Mouse (Mus musculus) intestine, embryonic 14.5 days (tissue): ENCODE results near the gene Tfdp2. TPM values are rescaled to one million over a fixed set of nuclear protein-coding genes. Genes with fewer than 3 reads are reported as not detected.

ENCODE experiments used
- ATAC-seq: fragments of 200-750 bp; cut with Nextera tagmentation; replicated peaks from 2 replicates; pipeline ENCODE4 v1.8.0; 2017; ENCODE audit warnings: low read depth, moderate number of reproducible peaks, moderate TSS enrichment, moderate library complexity; ENCODE audit not compliant: low FRiP score, low TSS enrichment
- DNase-seq: peaks from one replicate; pipeline ENCODE4 v3.0.0-alpha.2; 2018; ENCODE audit warnings: low spot score
- H3K27ac ChIP-seq: fragments of 300-500 bp; sonication (generic); 2 replicates; pipeline ENCODE4 v1.5.1; 2014; ENCODE audit warnings: low read depth, mild to moderate bottlenecking, control low read depth
- H3K27me3 ChIP-seq: fragments of 300-500 bp; sonication (generic); replicated peaks from 2 replicates; pipeline ENCODE4 v1.6.1; 2014; ENCODE audit warnings: low read length, control low read depth; ENCODE audit not compliant: control insufficient read depth, insufficient read depth
- H3K36me3 ChIP-seq: fragments of 300-500 bp; sonication (generic); 2 replicates; pipeline ENCODE4 v1.6.1; 2014; ENCODE audit warnings: low read length, control low read depth; ENCODE audit not compliant: control insufficient read depth, insufficient read depth
- H3K4me1 ChIP-seq: fragments of 300-500 bp; sonication (generic); replicated peaks from 2 replicates; pipeline ENCODE4 v1.6.1; 2014; ENCODE audit warnings: low read length, control low read depth, mixed read lengths; ENCODE audit not compliant: control insufficient read depth, insufficient read depth
- H3K4me2 ChIP-seq: fragments of 300-500 bp; sonication (generic); 2 replicates; pipeline ENCODE4 v1.6.1; 2014; ENCODE audit warnings: low read length
- H3K4me3 ChIP-seq: fragments of 300-500 bp; sonication (generic); 2 replicates; pipeline ENCODE4 v1.5.1; 2014; ENCODE audit warnings: low read depth, low read length, control low read depth, mixed read lengths
- H3K9ac ChIP-seq: fragments of 300-500 bp; sonication (generic); 2 replicates; pipeline ENCODE4 v1.6.1; 2014; ENCODE audit warnings: mild to moderate bottlenecking, low read length
- H3K9me3 ChIP-seq: fragments of 300-500 bp; sonication (generic); 2 replicates; pipeline ENCODE4 v1.6.1; 2016; ENCODE audit warnings: low read length, control low read depth; ENCODE audit not compliant: control insufficient read depth
- WGBS: fragments of 180-500 bp; shearing (Covaris S2); extraction: QIAGEN DNeasy Blood & Tissue Kit; methylation state at CpG from one replicate; pipeline ENCODE4 v1.1.7; 2014; 5-methylcytosine and 5-hydroxymethylcytosine counted together
- polyA plus RNA-seq: library from polyadenylated mRNA; unstranded; fragments of >200 nt; fragmentation: Nextera tagmentation; extraction: Ambion mirVana; gene quantifications from 2 replicates; pipeline ENCODE4 v1.2.1, GENCODE M21; 2014

The Tfdp2 gene
- polyA plus RNA-seq, 1 experiment from 2014 or later: 46.4 TPM

DNA sequence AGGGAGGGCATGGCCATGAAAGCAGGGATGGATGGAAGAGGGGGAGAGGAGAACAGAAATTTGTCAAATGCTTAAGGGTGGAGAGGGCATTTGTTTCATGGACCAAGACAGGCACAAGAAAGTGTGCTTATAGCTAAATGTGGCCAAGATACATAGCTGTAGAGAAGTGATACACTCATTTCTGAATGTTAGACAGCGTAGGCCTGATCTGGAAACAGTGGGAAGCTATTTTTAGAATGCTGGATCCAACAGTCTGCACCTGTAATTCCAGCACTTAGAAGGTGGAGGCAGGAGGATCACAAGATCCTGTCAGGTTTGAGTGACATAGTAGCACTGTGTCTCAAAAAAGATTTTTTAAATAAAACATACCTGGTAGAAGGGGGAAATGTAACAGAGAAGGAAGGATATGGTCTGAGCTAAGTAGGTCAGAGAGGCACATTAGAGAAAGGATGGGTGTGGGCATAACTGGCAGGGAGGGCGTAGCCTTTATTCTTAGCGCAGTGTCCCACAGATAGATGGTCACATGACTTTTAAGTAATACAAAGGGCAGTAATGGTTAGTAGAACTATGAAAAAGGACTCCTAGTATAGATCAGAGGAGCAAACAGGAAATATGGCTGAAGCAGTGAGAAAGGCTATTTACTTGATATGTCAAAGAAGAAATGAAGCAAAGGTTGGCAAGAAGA lies 103.4 kb downstream of the Tfdp2 start:
- no peaks in the 10 kb centered on the region for H3K4me1 ChIP-seq
- 91% methylated on average over 3 of the region's 3 CpGs for WGBS
- H3K4me3 ChIP-seq: no peak overlapping the region
- no peak overlapping the region for H3K9ac ChIP-seq
- DNase-seq (no peak), ATAC-seq (no peak)
- no peak overlapping the region for H3K4me2 ChIP-seq
- peaks cover 38% of the 10 kb centered on the region for H3K36me3 ChIP-seq
- no peaks in the 10 kb centered on the region for H3K27me3 ChIP-seq
- H3K27ac ChIP-seq: no peak overlapping the region
- H3K9me3 ChIP-seq: no peaks in the 10 kb centered on the region

DNA sequence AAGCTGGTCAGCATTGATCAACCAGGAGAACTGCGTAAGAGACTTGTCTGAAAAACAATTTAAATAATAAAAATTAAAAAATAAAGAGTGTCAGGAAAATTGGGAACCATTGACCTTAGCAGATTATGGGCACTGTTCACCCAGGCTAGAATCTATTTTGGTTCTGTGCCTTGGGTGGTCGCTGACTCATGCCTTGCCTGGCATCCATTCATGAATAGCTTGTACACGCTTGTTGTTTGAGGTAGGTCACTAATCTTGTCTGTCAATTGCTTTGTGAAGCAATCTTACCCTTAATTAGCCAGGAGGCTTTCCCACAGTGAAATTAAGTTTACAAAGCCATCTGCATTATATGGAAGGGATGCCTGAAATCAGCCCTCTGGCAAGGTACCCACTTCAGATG lies 112.7 kb downstream of the Tfdp2 start:
- DNase-seq (no peak), ATAC-seq (no peak)
- no peak overlapping the region for H3K27ac ChIP-seq
- H3K4me1 ChIP-seq: no peaks in the 10 kb centered on the region
- peaks cover 27% of the 10 kb centered on the region for H3K36me3 ChIP-seq
- WGBS: 88% methylated on average over 3 of the region's 3 CpGs
- H3K27me3 ChIP-seq: no peaks in the 10 kb centered on the region
- H3K4me2 ChIP-seq: no peak overlapping the region
- H3K4me3 ChIP-seq: no peak overlapping the region
- no peaks in the 10 kb centered on the region for H3K9me3 ChIP-seq
- H3K9ac ChIP-seq: no peak overlapping the region

- ATAC-seq (no peak), DNase-seq (no peak)
- no peak overlapping the region for H3K27ac ChIP-seq
- H3K36me3 ChIP-seq: peaks cover 30% of the 10 kb centered on the region
- H3K4me3 ChIP-seq: no peak overlapping the region
- no peaks in the 10 kb centered on the region for H3K9me3 ChIP-seq
- no peak overlapping the region for H3K9ac ChIP-seq
- no peaks in the 10 kb centered on the region for H3K27me3 ChIP-seq
- WGBS: 96% methylated on average over 3 of the region's 3 CpGs
- H3K4me2 ChIP-seq: no peak overlapping the region
- H3K4me1 ChIP-seq: no peaks in the 10 kb centered on the region
These were observed 116.0 kb downstream of the Tfdp2 start for GRCm38 (mm10) chr9:96312074-96312473.

DNA sequence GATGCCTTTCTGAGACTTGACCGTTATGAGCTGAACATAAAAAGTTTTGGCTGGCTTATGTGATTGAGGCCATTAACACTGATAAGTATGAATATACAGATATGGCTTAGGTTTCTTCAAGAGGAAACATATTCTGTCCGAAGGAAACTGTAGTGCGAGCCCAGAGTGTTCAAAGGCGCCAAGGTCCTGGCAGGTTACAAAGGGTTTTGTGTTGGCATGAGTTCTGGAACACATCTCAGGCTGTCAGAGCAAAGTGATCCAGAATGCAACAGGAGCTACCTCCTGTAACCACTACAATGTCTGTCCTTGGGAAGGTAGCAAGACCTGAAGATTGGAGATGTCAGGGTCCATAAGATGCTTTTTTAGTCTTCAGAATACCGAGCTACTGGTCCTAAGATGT lies 123.3 kb downstream of the Tfdp2 start:
- Histone ChIP-seq H3K9me3 (no peaks in the 10 kb centered on the region), H3K27ac (no peak overlapping the region), H3K9ac (no peak overlapping the region), H3K4me1 (no peaks in the 10 kb centered on the region), H3K4me3 (no peak overlapping the region), H3K36me3 (peaks cover 32% of the 10 kb centered on the region), H3K4me2 (no peak overlapping the region), H3K27me3 (no peaks in the 10 kb centered on the region)
- DNase-seq (no peak), ATAC-seq (no peak)
- 90% methylated on average over 5 of the region's 5 CpGs for WGBS

GRCm38 (mm10) chr9:96320551-96320980 lies 124.5 kb downstream of the Tfdp2 start:
- no peak overlapping the region for H3K4me2 ChIP-seq
- no peaks in the 10 kb centered on the region for H3K9me3 ChIP-seq
- H3K36me3 ChIP-seq: peaks cover 22% of the 10 kb centered on the region
- 81% methylated on average over 6 of the region's 6 CpGs for WGBS
- no peaks in the 10 kb centered on the region for H3K27me3 ChIP-seq
- H3K9ac ChIP-seq: no peak overlapping the region
- H3K27ac ChIP-seq: no peak overlapping the region
- no peaks in the 10 kb centered on the region for H3K4me1 ChIP-seq
- no peak overlapping the region for H3K4me3 ChIP-seq
- no peak for ATAC-seq
- no peak for DNase-seq

DNA sequence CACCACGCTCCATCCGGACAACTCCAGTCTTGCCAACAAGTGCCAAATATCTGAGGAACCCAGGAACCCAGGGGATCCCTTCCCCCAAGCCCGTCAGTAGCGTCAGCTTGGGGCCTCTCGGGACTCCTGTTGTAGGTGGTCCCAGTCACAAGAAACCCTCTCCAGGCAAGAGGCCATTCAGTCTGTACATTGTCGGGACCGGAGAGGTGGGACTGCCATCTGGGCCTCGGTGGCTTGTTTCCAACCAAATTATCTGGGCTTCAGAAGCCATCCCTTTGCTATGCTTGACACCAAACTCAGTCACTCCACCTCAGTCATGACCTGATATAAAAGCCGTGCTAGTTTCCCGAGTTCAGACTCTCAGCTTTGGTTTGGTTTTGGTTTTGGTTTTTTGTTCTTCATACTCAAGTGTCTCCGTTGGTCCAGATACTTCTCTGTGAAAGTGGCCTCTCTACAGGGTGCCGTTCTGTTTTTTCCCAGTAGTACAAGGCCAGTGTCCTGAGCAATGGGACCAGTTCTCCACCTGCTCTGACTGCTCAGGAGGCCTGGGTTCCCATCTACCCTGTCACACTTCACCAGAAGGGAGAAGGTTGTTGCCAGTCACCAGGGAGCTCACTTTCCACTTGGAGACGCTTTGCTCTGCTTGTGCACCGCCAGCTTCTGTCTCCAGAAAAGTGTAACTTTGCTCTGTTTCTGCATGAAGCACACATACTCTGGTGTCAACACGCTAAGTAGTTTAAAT lies 126.5 kb downstream of the Tfdp2 start:
- DNase-seq (no peak), ATAC-seq (no peak)
- H3K36me3 ChIP-seq: peaks cover 18% of the 10 kb centered on the region
- H3K4me3 ChIP-seq: no peak overlapping the region
- H3K9ac ChIP-seq: no peak overlapping the region
- H3K27ac ChIP-seq: no peak overlapping the region
- H3K27me3 ChIP-seq: no peaks in the 10 kb centered on the region
- H3K4me1 ChIP-seq: 0 out of 2 replicates have a peak, but pooled peaks cover 3% of the 10 kb centered on the region
- WGBS: 92% methylated on average over 15 of the region's 15 CpGs
- H3K9me3 ChIP-seq: no peaks in the 10 kb centered on the region
- H3K4me2 ChIP-seq: no peak overlapping the region

- H3K27ac ChIP-seq: no peak overlapping the region
- H3K9me3 ChIP-seq: no peaks in the 10 kb centered on the region
- 0 out of 2 replicates have a peak, but pooled peaks cover 3% of the 10 kb centered on the region for H3K4me1 ChIP-seq
- DNase-seq (no peak), ATAC-seq (no peak)
- H3K27me3 ChIP-seq: no peaks in the 10 kb centered on the region
- H3K4me3 ChIP-seq: no peak overlapping the region
- 0 out of 2 replicates have a peak, but pooled peaks cover 9% of the 10 kb centered on the region for H3K36me3 ChIP-seq
- H3K9ac ChIP-seq: no peak overlapping the region
- H3K4me2 ChIP-seq: no peak overlapping the region
- WGBS: 68% methylated on average over 4 of the region's 4 CpGs
These were observed 128.4 kb downstream of the Tfdp2 start for GRCm38 (mm10) chr9:96324502-96324901.

- H3K4me3 ChIP-seq: no peak overlapping the region
- no peaks in the 10 kb centered on the region for H3K27me3 ChIP-seq
- H3K27ac ChIP-seq: peak overlapping the region; percentile 18; the same call in 1 of the 2 replicates
- 50% methylated on average over 6 of the region's 6 CpGs for WGBS
- no peaks in the 10 kb centered on the region for H3K9me3 ChIP-seq
- ATAC-seq (no peak), DNase-seq (no peak)
- H3K9ac ChIP-seq: no peak overlapping the region
- H3K4me2 ChIP-seq: no peak overlapping the region
- H3K4me1 ChIP-seq: 0 out of 2 replicates have a peak, but pooled peaks cover 3% of the 10 kb centered on the region
- peaks cover 8% of the 10 kb centered on the region for H3K36me3 ChIP-seq
These were observed 130.4 kb downstream of the Tfdp2 start for GRCm38 (mm10) chr9:96326496-96326923.
